Mouse (Mus musculus) limb, embryonic 11.5 days (tissue): ENCODE measurements around the gene Apof. TPM values are rescaled to one million over a fixed set of nuclear protein-coding genes. Genes with fewer than 3 reads are reported as not detected.

ENCODE experiments used
- ATAC-seq: fragments of 200-750 bp; cut with Nextera tagmentation; 2 replicates; pipeline ENCODE4 v1.8.0; 2017; ENCODE audit warnings: low read depth; ENCODE audit not compliant: insufficient number of reproducible peaks, low FRiP score, low TSS enrichment
- DNase-seq: peaks from one replicate; pipeline ENCODE4 v3.0.0-alpha.2; 2015; ENCODE audit warnings: low spot score
- H3K27ac ChIP-seq: fragments of 300-500 bp; sonication (generic); replicated peaks from 2 replicates; pipeline ENCODE4 v1.5.1; 2014; ENCODE audit warnings: low read depth, mild to moderate bottlenecking, low read length
- H3K27me3 ChIP-seq: fragments of 300-500 bp; sonication (generic); 2 replicates; pipeline ENCODE4 v1.6.1; 2014; ENCODE audit warnings: mild to moderate bottlenecking, low read length, mixed read lengths; ENCODE audit not compliant: control insufficient read depth, insufficient read depth
- H3K36me3 ChIP-seq: fragments of 300-500 bp; sonication (generic); 2 replicates; pipeline ENCODE4 v1.6.1; 2014; ENCODE audit warnings: mild to moderate bottlenecking, low read length, moderate library complexity, mixed read lengths; ENCODE audit not compliant: control insufficient read depth, insufficient read depth
- H3K4me1 ChIP-seq: fragments of 300-500 bp; sonication (generic); 2 replicates; pipeline ENCODE4 v1.6.1; 2014; ENCODE audit warnings: low read length, mixed read lengths; ENCODE audit not compliant: control insufficient read depth, insufficient read depth
- H3K4me2 ChIP-seq: fragments of 300-500 bp; sonication (generic); 2 replicates; pipeline ENCODE4 v1.6.1; 2014; ENCODE audit warnings: low read depth, mild to moderate bottlenecking, moderate library complexity; ENCODE audit not compliant: severe bottlenecking
- H3K4me3 ChIP-seq: fragments of 300-500 bp; sonication (generic); 2 replicates; pipeline ENCODE4 v1.5.1; 2014; ENCODE audit warnings: low read depth, low read length
- H3K9ac ChIP-seq: fragments of 300-500 bp; sonication (generic); 2 replicates; pipeline ENCODE4 v1.6.1; 2014; ENCODE audit warnings: mild to moderate bottlenecking, low read length
- H3K9me3 ChIP-seq: fragments of 300-500 bp; sonication (generic); 2 replicates; pipeline ENCODE4 v1.6.1; 2016; ENCODE audit warnings: low read length; ENCODE audit not compliant: control insufficient read depth
- WGBS: fragments of 180-500 bp; shearing (Covaris S2); extraction: QIAGEN DNeasy Blood & Tissue Kit; methylation state at CpG from one replicate; pipeline ENCODE4 v1.1.7; 2014; 5-methylcytosine and 5-hydroxymethylcytosine counted together
- polyA plus RNA-seq: library from polyadenylated mRNA; unstranded; fragments of >200 nt; fragmentation: Nextera tagmentation; extraction: Ambion mirVana; gene quantifications from 2 replicates; pipeline ENCODE4 v1.2.1, GENCODE M21; 2014

The Apof gene
- polyA plus RNA-seq, 1 experiment from 2014 or later, result not detected

- WGBS, result under 1% methylated on average over 45 of the region's 58 CpGs
- H3K9ac ChIP-seq, result peak within 1 kb of the TSS; percentile 97
- peak within 1 kb of the TSS; percentile 96 for H3K27ac ChIP-seq
- H3K9me3 ChIP-seq, result no peaks in the 10 kb centered on the region
- ATAC-seq, result peak; percentile 83
- H3K4me2 ChIP-seq, result peak within 1 kb of the TSS; percentile 68
- H3K27me3 ChIP-seq, result no peaks in the 10 kb centered on the region
- peak within 1 kb of the TSS; percentile 81 for H3K4me3 ChIP-seq
- H3K36me3 ChIP-seq, result peaks cover 2% of the 10 kb centered on the region; the same call in 1 of the 2 replicates
- DNase-seq, result peak; percentile 88
- peaks cover 17% of the 10 kb centered on the region for H3K4me1 ChIP-seq
These were observed 36.6 kb upstream of the Apof start, which contains the start of gene Timeless for GRCm38 (mm10) chr10:128231697-128232419. Gene Timeless (plus strand): TSS chr10:128232065.

- ATAC-seq (no peak; the same call in 1 of the 2 replicates), DNase-seq (peak; percentile 68)
- Histone ChIP-seq H3K27me3 (no peaks in the 10 kb centered on the region), H3K4me2 (peak overlapping the region; percentile 68), H3K36me3 (peaks cover 2% of the 10 kb centered on the region; the same call in 1 of the 2 replicates), H3K9me3 (no peaks in the 10 kb centered on the region), H3K4me3 (peak overlapping the region; percentile 81), H3K27ac (peak overlapping the region; percentile 96), H3K9ac (peak overlapping the region; percentile 97), H3K4me1 (peaks cover 17% of the 10 kb centered on the region)
- WGBS, result 0% methylated on average over 14 of the region's 14 CpGs
These were observed 36.0 kb upstream of the Apof start for GRCm38 (mm10) chr10:128232420-128232985.

- no peak for DNase-seq
- WGBS, result 41% methylated on average over 4 of the region's 4 CpGs
- H3K27ac ChIP-seq, result no peak overlapping the region
These were observed 32.1 kb upstream of the Apof start for GRCm38 (mm10) chr10:128236321-128236720.

GRCm38 (mm10) chr10:128237807-128238480 is 30.5 kb upstream of the Apof start:
- H3K4me1 ChIP-seq, result peaks cover 9% of the 10 kb centered on the region
- H3K9ac ChIP-seq, result no peak overlapping the region
- H3K36me3 ChIP-seq, result peaks cover 28% of the 10 kb centered on the region
- no peak for ATAC-seq
- no peaks in the 10 kb centered on the region for H3K9me3 ChIP-seq
- no peak overlapping the region for H3K4me2 ChIP-seq
- no peak for DNase-seq
- H3K27ac ChIP-seq, result no peak overlapping the region
- WGBS, result 83% methylated on average over 15 of the region's 15 CpGs
- H3K4me3 ChIP-seq, result no peak overlapping the region
- H3K27me3 ChIP-seq, result no peaks in the 10 kb centered on the region

More at GRCm38 (mm10) chr10:128236321-128236720, 32.1 kb upstream of the Apof start:
- Histone ChIP-seq H3K27me3 (no peaks in the 10 kb centered on the region), H3K4me2 (no peak overlapping the region), H3K36me3 (peaks cover 16% of the 10 kb centered on the region), H3K9me3 (no peaks in the 10 kb centered on the region), H3K4me3 (no peak overlapping the region), H3K9ac (0 out of 2 replicates have a peak overlapping the region, but pooled peaks have one; percentile 27), H3K4me1 (peaks cover 9% of the 10 kb centered on the region)
- no peak for ATAC-seq

- 93% methylated on average over 4 of the region's 4 CpGs for WGBS
- no peaks in the 10 kb centered on the region for H3K27me3 ChIP-seq
- DNase-seq, result no peak
- no peak for ATAC-seq
- no peak overlapping the region for H3K9ac ChIP-seq
- no peak overlapping the region for H3K4me2 ChIP-seq
- peaks cover 6% of the 10 kb centered on the region; the same call in 1 of the 2 replicates for H3K4me1 ChIP-seq
- H3K4me3 ChIP-seq, result no peak overlapping the region
- H3K36me3 ChIP-seq, result peaks cover 31% of the 10 kb centered on the region
- no peak overlapping the region for H3K27ac ChIP-seq
- no peaks in the 10 kb centered on the region for H3K9me3 ChIP-seq
These were observed 29.3 kb upstream of the Apof start for GRCm38 (mm10) chr10:128239140-128239539.

GRCm38 (mm10) chr10:128240131-128240530 is 28.3 kb upstream of the Apof start:
- Histone ChIP-seq H3K27me3 (no peaks in the 10 kb centered on the region), H3K27ac (no peak overlapping the region), H3K36me3 (peaks cover 37% of the 10 kb centered on the region), H3K4me1 (peaks cover 6% of the 10 kb centered on the region; the same call in 1 of the 2 replicates), H3K4me3 (no peak overlapping the region), H3K9me3 (no peaks in the 10 kb centered on the region), H3K9ac (no peak overlapping the region), H3K4me2 (no peak overlapping the region)
- DNase-seq, result no peak
- WGBS, result 91% methylated on average over 18 of the region's 18 CpGs
- no peak for ATAC-seq

GRCm38 (mm10) chr10:128243252-128243651 is 25.2 kb upstream of the Apof start:
- DNase-seq, result no peak
- H3K9ac ChIP-seq, result no peak overlapping the region
- H3K27ac ChIP-seq, result no peak overlapping the region
- no peaks in the 10 kb centered on the region for H3K9me3 ChIP-seq
- H3K27me3 ChIP-seq, result no peaks in the 10 kb centered on the region
- no peaks in the 10 kb centered on the region for H3K4me1 ChIP-seq
- H3K36me3 ChIP-seq, result peaks cover 53% of the 10 kb centered on the region
- 97% methylated on average over 8 of the region's 8 CpGs for WGBS
- H3K4me2 ChIP-seq, result no peak overlapping the region
- no peak overlapping the region for H3K4me3 ChIP-seq
- ATAC-seq, result no peak

DNA sequence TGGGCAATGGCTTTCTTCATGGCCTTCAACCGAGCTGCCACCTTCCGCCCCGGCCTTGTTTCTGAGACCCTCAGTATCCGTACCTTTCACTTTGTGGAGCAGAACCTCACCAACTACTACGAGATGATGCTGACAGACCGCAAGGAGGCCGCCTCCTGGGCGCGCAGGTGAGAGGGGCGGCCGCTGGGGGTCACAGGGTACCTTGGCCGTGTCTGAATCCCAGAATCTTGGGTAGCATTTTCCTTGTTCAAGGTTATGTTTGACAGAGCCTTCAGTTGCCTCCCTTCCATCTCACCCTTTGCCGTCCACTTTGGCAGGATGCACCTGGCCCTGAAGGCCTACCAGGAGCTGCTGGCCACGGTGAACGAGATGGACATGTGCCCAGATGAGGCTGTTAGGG is 24.4 kb upstream of the Apof start:
- DNase-seq (no peak), ATAC-seq (no peak)
- WGBS, result 93% methylated on average over 15 of the region's 15 CpGs
- H3K4me2 ChIP-seq, result no peak overlapping the region
- H3K36me3 ChIP-seq, result peaks cover 57% of the 10 kb centered on the region
- no peaks in the 10 kb centered on the region for H3K9me3 ChIP-seq
- no peak overlapping the region for H3K27ac ChIP-seq
- H3K4me1 ChIP-seq, result no peaks in the 10 kb centered on the region
- H3K27me3 ChIP-seq, result no peaks in the 10 kb centered on the region
- H3K4me3 ChIP-seq, result no peak overlapping the region
- no peak overlapping the region for H3K9ac ChIP-seq
